Mouse (Mus musculus) cortical plate, adult 2 months (tissue): ENCODE measurements around the gene Galm.

ENCODE experiments used
- CTCF ChIP-seq: fragments of 200-500 bp; IDR thresholded peaks from 2 replicates; pipeline ENCODE4 v1.5.1; 2011; ENCODE audit warnings: mild to moderate bottlenecking, control low read depth, low read length; ENCODE audit not compliant: insufficient read depth; ENCODE audit errors: extremely low read depth
- POLR2A ChIP-seq: fragments of 200-500 bp; IDR thresholded peaks from 2 replicates; pipeline ENCODE4 v1.6.1; 2011; ENCODE audit warnings: mild to moderate bottlenecking, low read length, control low read depth; ENCODE audit not compliant: insufficient read depth; ENCODE audit errors: extremely low read depth

DNA sequence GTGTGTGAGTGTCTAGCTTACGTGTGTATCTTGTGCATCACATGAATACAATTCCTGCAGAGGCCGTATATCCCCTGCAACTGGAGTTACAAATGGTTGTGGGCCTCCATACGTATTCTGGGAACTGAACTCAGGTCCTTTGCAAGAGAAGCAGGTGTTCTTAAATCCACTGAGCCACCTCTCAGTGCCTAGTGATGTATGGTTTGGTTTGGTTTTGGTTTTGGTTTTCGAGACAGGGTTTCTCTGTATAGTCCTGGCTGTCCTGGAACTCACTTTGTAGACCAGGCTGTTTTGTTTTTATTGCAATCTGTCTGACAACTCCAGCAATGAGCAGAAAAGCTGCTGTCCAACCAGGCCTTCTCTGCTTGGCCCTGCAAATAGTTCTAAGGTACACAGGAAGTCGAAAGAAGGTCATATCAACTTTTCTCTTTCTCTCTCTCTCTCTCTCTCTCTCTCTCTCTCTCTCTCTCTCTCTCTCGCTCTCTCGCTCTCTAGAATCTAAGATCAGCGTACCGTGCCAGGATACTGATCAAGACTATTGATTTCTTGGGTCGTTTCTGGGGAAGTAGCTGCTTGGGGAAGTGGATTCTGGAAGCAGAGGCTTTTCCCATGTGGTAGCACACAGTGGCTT, 21.8 kb upstream of the Galm start:
- TF ChIP-seq POLR2A = no peak
- TF ChIP-seq CTCF = no peak
